Mouse (Mus musculus) heart, embryonic 16.5 days (tissue): ENCODE measurements around the gene Maml2. TPM values are rescaled to one million over a fixed set of nuclear protein-coding genes. Genes with fewer than 3 reads are reported as not detected.

Experiments
- ATAC-seq: fragments of 200-750 bp; cut with Nextera tagmentation; replicated peaks from 2 replicates; pipeline ENCODE4 v1.8.0; 2017; ENCODE audit warnings: moderate number of reproducible peaks; ENCODE audit not compliant: insufficient read depth, low FRiP score; ENCODE audit errors: extremely low read depth
- H3K27ac ChIP-seq: fragments of 300-500 bp; sonication (generic); 2 replicates; pipeline ENCODE4 v1.5.1; 2014; ENCODE audit warnings: mild to moderate bottlenecking, low read length, control low read depth, moderate library complexity
- H3K27me3 ChIP-seq: fragments of 300-500 bp; sonication (generic); 2 replicates; pipeline ENCODE4 v1.6.1; 2014; ENCODE audit warnings: low read length, mixed read lengths; ENCODE audit not compliant: control insufficient read depth, insufficient read depth
- H3K36me3 ChIP-seq: fragments of 300-500 bp; sonication (generic); 2 replicates; pipeline ENCODE4 v1.6.1; 2014; ENCODE audit not compliant: control insufficient read depth, insufficient read depth
- H3K4me1 ChIP-seq: fragments of 300-500 bp; sonication (generic); 2 replicates; pipeline ENCODE4 v1.6.1; 2014; ENCODE audit warnings: low read length, mixed read lengths; ENCODE audit not compliant: control insufficient read depth, insufficient read depth
- H3K4me2 ChIP-seq: fragments of 300-500 bp; sonication (generic); 2 replicates; pipeline ENCODE4 v1.6.1; 2014; ENCODE audit warnings: low read depth, mild to moderate bottlenecking, control low read depth, low read length
- H3K4me3 ChIP-seq: fragments of 300-500 bp; sonication (generic); 2 replicates; pipeline ENCODE4 v1.5.1; 2014; ENCODE audit warnings: mild to moderate bottlenecking, control low read depth, low read length
- H3K9ac ChIP-seq: fragments of 300-500 bp; sonication (generic); 2 replicates; pipeline ENCODE4 v1.6.1; 2014; ENCODE audit warnings: low read length, control low read depth
- H3K9me3 ChIP-seq: fragments of 300-500 bp; sonication (generic); replicated peaks from 2 replicates; pipeline ENCODE4 v1.6.1; 2016; ENCODE audit warnings: low read length; ENCODE audit not compliant: control insufficient read depth
- WGBS: fragments of 180-500 bp; shearing (Covaris S2); extraction: QIAGEN DNeasy Blood & Tissue Kit; methylation state at CpG from one replicate; pipeline ENCODE4 v1.1.7; 2014; 5-methylcytosine and 5-hydroxymethylcytosine counted together
- polyA plus RNA-seq: library from polyadenylated mRNA; unstranded; fragments of >200 nt; fragmentation: Nextera tagmentation; extraction: Ambion mirVana; gene quantifications from 2 replicates; pipeline ENCODE4 v1.2.1, GENCODE M21; 2015

The Maml2 gene
- polyA plus RNA-seq, 1 experiment from 2014 or later, result 9.0 TPM

DNA sequence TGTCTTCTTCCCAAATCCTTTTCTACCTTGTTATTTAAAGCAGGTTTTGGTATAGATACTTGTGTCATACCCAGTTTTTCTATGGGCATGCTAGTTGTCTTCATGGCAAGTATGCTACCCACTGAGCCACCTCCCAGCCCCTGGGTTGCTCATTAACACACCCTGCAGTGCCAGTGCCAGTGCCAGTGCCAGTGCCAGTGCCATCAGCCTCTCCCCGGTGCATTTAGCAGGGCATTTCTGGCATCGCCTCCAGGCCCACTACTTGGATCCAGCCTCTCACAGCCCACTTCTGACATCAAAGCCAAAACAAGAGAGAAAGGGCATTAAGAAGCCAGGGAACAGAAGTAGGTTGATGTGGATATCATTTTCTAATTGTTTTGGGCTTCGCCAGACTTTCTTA is 133.9 kb downstream of the Maml2 start:
- H3K4me3 ChIP-seq, result no peak overlapping the region
- no peaks in the 10 kb centered on the region for H3K36me3 ChIP-seq
- no peak for ATAC-seq
- peaks cover 33% of the 10 kb centered on the region for H3K4me1 ChIP-seq
- WGBS, result 89% methylated on average over 3 of the region's 3 CpGs
- H3K9me3 ChIP-seq, result no peaks in the 10 kb centered on the region
- no peak overlapping the region for H3K4me2 ChIP-seq
- no peaks in the 10 kb centered on the region for H3K27me3 ChIP-seq
- no peak overlapping the region for H3K9ac ChIP-seq
- H3K27ac ChIP-seq, result no peak overlapping the region

DNA sequence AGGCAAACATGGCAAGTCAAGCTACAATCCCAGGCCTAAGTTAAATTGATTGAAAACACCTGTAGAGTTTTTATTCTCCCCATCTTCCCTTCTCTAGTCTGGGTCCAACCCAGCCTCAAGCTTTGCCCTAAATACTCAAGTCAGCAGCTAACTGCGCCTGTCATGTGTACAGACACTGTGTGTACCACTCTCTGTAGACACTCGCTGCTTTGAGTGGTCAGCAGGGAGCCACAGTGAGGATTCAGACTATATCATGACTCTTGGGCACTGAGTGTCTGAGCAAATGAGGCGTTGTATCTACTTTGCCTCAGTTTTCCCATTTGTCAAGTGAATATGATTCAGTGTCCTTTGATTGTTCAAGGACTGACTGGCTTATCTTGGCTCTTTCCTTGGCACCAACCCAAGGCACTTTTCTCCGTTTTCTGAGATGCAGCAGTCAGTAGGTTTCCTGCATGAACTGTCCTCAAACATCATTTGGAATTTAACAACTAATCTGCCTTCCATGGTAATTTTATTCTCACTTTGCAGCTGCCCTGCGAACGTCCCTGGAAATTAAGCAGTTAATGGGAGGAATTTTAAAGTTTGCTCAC is 135.8 kb downstream of the Maml2 start:
- Histone ChIP-seq H3K27ac (no peak overlapping the region), H3K9ac (no peak overlapping the region), H3K9me3 (peaks cover 3% of the 10 kb centered on the region; the same call in 1 of the 2 replicates), H3K4me3 (no peak overlapping the region), H3K27me3 (no peaks in the 10 kb centered on the region), H3K36me3 (peaks cover 2% of the 10 kb centered on the region), H3K4me1 (peaks cover 19% of the 10 kb centered on the region), H3K4me2 (no peak overlapping the region)
- 61% methylated on average over 6 of the region's 6 CpGs for WGBS
- no peak for ATAC-seq

DNA sequence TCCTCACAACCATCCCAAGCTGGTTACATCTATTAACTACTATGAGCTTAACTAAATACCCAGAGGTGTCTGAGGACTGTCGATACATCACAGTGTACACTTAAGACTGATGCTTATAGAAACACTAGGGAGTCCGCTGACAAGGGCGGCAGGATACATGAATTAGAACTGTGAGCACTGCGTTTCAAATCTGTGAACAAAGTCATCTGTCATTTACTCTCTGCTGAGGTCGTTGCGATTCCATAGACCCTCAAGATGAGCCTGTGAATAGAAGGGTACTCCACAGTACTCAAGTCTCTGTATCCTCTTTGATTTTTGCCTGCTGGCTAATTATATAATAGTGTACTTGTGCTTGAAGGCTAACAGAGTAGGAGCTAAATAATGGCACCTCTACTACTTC is 143.2 kb downstream of the Maml2 start:
- Histone ChIP-seq H3K4me3 (no peak overlapping the region), H3K4me2 (no peak overlapping the region), H3K4me1 (peaks cover 11% of the 10 kb centered on the region; the same call in 1 of the 2 replicates), H3K27me3 (no peaks in the 10 kb centered on the region), H3K9me3 (peaks cover 3% of the 10 kb centered on the region; the same call in 1 of the 2 replicates), H3K27ac (no peak overlapping the region), H3K36me3 (peaks cover 2% of the 10 kb centered on the region), H3K9ac (no peak overlapping the region)
- 69% methylated on average over 6 of the region's 6 CpGs for WGBS
- no peak for ATAC-seq

DNA sequence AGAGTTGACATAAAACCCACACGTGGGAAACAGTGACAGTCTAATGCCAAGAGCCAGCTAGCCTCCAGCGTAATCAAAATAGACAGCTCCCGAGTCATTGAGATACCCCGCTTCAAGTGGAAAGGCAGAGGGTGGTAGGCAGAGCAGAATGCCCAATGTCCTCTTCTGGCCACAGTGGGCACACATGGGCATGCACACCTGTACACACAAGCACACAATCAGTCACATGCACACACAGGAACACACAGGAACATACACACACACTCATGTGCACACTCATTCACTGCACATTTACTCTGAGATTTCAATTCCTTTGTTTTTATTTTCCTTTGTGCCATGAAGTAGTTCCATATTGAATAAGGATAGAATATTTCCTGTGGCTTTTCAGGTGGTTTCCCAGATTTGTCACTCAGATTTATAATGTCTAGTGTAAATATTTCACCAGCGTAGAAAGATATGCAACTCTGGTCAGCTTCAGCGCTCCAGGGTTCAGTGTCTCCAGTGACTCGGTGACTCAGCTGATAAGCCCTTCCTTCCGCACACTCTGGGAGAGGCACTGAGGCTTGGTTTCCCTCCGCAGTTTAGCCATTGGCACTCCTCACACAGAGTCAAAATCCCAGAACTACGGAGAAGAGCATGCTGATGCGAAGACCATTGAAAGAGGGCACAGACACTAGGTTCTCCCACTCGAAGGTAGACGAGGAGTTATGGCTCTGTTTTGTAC is 144.4 kb downstream of the Maml2 start:
- ATAC-seq, result peak; percentile 72; the same call in 1 of the 2 replicates
- Histone ChIP-seq H3K36me3 (peaks cover 2% of the 10 kb centered on the region), H3K4me2 (peak overlapping the region; percentile 18), H3K4me1 (peaks cover 15% of the 10 kb centered on the region; the same call in 1 of the 2 replicates), H3K27me3 (no peaks in the 10 kb centered on the region), H3K27ac (peak overlapping the region; percentile 74), H3K9ac (no peak overlapping the region; the same call in 1 of the 2 replicates), H3K4me3 (no peak overlapping the region), H3K9me3 (peaks cover 3% of the 10 kb centered on the region; the same call in 1 of the 2 replicates)
- 34% methylated on average over 13 of the region's 13 CpGs for WGBS

DNA sequence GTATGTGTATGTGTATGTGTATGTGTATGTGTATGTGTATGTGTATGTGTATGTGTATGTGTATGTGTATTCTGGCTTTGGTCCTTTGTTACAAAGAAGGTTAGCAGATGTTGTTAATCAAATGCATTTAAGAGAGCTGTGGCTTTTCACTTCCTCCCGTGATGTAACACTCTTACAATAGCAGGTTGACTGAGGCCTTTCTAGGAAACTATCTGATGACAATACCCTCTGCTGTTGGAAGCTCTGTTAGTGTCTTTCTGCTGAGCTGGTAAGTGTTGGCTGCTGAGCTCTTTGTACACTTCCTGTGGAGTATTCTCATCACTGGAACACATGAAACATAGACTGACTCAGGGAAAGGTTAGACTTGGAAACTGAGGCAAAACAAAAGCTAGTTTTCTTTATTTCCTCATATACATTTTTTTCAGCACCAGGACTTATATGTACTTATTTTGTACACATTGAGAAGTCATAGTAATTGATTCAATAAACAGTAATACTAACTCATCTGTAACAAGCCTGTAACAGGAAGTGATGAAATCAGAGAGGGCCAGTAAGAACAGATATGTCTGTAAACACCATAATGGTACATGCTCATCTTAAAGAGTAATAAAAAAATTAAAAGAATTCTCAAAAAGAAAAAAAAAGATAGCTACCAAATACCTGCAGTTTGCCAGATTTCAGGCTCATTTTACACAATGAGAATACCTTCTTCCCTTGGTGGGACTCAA is 145.9 kb downstream of the Maml2 start:
- no peaks in the 10 kb centered on the region for H3K27me3 ChIP-seq
- 38% methylated on average over 1 of the region's 1 CpGs for WGBS
- peak; percentile 38; the same call in 1 of the 2 replicates for ATAC-seq
- no peak overlapping the region for H3K9ac ChIP-seq
- H3K4me3 ChIP-seq, result no peak overlapping the region
- H3K9me3 ChIP-seq, result no peaks in the 10 kb centered on the region
- H3K36me3 ChIP-seq, result no peaks in the 10 kb centered on the region
- no peak overlapping the region for H3K27ac ChIP-seq
- no peak overlapping the region for H3K4me2 ChIP-seq
- H3K4me1 ChIP-seq, result peaks cover 15% of the 10 kb centered on the region; the same call in 1 of the 2 replicates

DNA sequence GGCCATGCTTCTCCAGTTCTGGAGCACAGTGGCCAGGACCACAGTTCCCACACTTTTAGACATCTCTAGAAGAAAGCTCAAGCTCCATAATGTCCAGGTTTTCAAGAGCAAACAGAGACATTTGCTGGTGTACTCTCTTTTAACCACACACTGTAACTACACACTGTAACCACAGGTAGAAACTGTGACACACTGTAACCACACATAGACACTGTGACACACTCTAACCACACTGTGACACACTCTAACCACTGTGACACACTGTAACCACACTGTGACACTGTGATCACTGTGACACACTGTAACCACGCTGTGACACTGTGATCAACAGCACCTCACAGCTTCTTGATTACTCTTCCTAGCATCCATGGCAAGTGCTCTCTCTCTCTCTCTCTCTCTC is 148.5 kb downstream of the Maml2 start:
- Histone ChIP-seq H3K4me1 (peaks cover 17% of the 10 kb centered on the region), H3K4me3 (no peak overlapping the region), H3K27ac (no peak overlapping the region)

DNA sequence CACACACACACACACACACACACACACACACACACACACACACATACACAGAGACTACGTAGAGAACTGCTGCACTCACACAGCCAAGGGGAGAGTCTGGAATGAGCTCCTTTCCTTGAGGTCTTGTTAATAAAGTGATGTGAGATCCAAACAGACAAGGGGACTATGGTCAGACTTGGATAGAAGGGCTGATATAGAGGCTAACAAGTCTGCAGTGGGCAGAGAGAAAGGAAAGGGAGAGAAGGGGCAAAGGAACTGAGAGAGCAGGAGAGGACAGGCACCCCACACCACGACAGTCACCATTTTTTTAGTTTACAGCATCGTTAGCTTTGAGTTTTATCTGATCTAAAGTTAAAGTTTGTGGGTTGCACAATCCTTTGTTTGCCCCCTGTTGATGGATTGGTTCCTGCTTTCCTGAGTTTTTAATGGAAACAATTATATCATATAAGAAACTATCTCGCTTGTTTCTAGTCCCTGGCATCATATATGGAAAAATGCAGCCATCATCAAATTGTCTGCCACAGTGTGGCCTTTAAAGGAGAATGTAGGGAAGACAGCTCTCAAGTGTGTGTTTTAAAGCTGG is 149.0 kb downstream of the Maml2 start, which contains the start of gene Gm17571:
Gene Gm17571 (minus strand): TSS at position 51 of the 583 bp plus-strand sequence.
- H3K9ac ChIP-seq, result no peak within 1 kb of the TSS
- no peaks in the 10 kb centered on the region for H3K9me3 ChIP-seq
- H3K4me3 ChIP-seq, result no peak within 1 kb of the TSS
- no peak within 1 kb of the TSS for H3K4me2 ChIP-seq
- H3K27ac ChIP-seq, result no peak within 1 kb of the TSS
- 49% methylated on average over 4 of the region's 4 CpGs for WGBS
- peaks cover 15% of the 10 kb centered on the region for H3K4me1 ChIP-seq
- ATAC-seq, result no peak
- no peaks in the 10 kb centered on the region for H3K36me3 ChIP-seq
- H3K27me3 ChIP-seq, result no peaks in the 10 kb centered on the region

More for the DNA sequence above, 148.5 kb downstream of the Maml2 start:
- 74% methylated on average over 1 of the region's 1 CpGs for WGBS
- H3K4me2 ChIP-seq, result no peak overlapping the region
- no peak for ATAC-seq
- no peaks in the 10 kb centered on the region for H3K9me3 ChIP-seq
- no peaks in the 10 kb centered on the region for H3K36me3 ChIP-seq
- no peak overlapping the region for H3K9ac ChIP-seq
- no peaks in the 10 kb centered on the region for H3K27me3 ChIP-seq

DNA sequence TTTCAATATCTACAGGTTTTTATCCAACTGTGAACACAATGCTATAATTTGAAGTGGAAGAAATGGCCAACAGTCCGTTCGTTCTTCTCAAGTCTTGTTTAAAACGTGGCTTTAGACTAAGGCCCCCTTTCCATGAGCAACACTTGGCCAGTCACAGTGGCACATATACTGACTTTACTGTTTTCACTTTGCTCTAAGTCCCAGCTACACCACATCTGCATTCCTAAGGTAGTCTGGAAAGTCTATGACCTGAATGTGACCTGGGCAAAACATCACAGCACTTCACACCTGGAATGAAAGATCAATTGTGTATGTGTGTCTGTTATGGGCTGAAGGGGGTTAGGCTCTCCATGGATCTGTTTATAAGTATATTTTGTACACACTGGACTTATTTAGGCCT is 151.0 kb downstream of the Maml2 start:
- Histone ChIP-seq H3K4me2 (no peak overlapping the region), H3K4me1 (peaks cover 7% of the 10 kb centered on the region; the same call in 1 of the 2 replicates), H3K9me3 (no peaks in the 10 kb centered on the region), H3K36me3 (no peaks in the 10 kb centered on the region), H3K27me3 (no peaks in the 10 kb centered on the region), H3K27ac (no peak overlapping the region), H3K4me3 (no peak overlapping the region), H3K9ac (no peak overlapping the region)
- WGBS, result 91% methylated on average over 3 of the region's 3 CpGs
- ATAC-seq, result no peak
